Mouse (Mus musculus) testis, adult 2 months (tissue): ENCODE measurements around the gene Zbtb21. TPM values are rescaled to one million over a fixed set of nuclear protein-coding genes. Genes with fewer than 3 reads are reported as not detected.

Experiments used
- H3K27ac ChIP-seq: fragments of 200-500 bp; 2 replicates; pipeline ENCODE4 v1.5.1; 2012; ENCODE audit warnings: low read depth, low read length; ENCODE audit not compliant: control insufficient read depth, insufficient read depth
- H3K27me3 ChIP-seq: fragments of 200-500 bp; 2 replicates; pipeline ENCODE4 v1.6.1; 2012; ENCODE audit warnings: mild to moderate bottlenecking, low read length, moderate library complexity; ENCODE audit not compliant: control insufficient read depth, insufficient read depth
- H3K36me3 ChIP-seq: fragments of 200-500 bp; 2 replicates; pipeline ENCODE4 v1.6.1; 2012; ENCODE audit warnings: mild to moderate bottlenecking, low read length; ENCODE audit not compliant: control insufficient read depth, insufficient read depth
- H3K4me1 ChIP-seq: fragments of 200-500 bp; 2 replicates; pipeline ENCODE4 v1.6.1; 2012; ENCODE audit warnings: low read length; ENCODE audit not compliant: control insufficient read depth, insufficient read depth
- H3K4me3 ChIP-seq: fragments of 200-500 bp; 2 replicates; pipeline ENCODE4 v1.5.1; 2012; ENCODE audit warnings: low read depth, mild to moderate bottlenecking, low read length, moderate library complexity, mixed read lengths; ENCODE audit not compliant: control insufficient read depth
- CTCF ChIP-seq: fragments of 200-500 bp; IDR thresholded peaks from 2 replicates; pipeline ENCODE4 v1.5.1; 2012; ENCODE audit warnings: low read depth, mild to moderate bottlenecking, inconsistent platforms, low read length, moderate library complexity; ENCODE audit not compliant: control insufficient read depth, insufficient read depth, insufficient replicate concordance
- POLR2A ChIP-seq: fragments of 200-500 bp; IDR thresholded peaks from 2 replicates; pipeline ENCODE4 v1.6.1; 2012; ENCODE audit warnings: low read depth, mild to moderate bottlenecking, inconsistent platforms, low read length, moderate library complexity; ENCODE audit not compliant: control insufficient read depth
- polyA plus RNA-seq: library from polyadenylated mRNA; depleted of rRNA; stranded (reverse); fragments of >200 nt; gene quantifications from 2 replicates; pipeline ENCODE4 v1.2.3, GENCODE M21; 2012

Zbtb21 gene
- polyA plus RNA-seq, 1 experiment: 11.4 TPM

- H3K27ac ChIP-seq: no peak overlapping the region
- no peaks in the 10 kb centered on the region for H3K27me3 ChIP-seq
- peaks cover 6% of the 10 kb centered on the region for H3K4me1 ChIP-seq
- no peak overlapping the region for H3K4me3 ChIP-seq
- no peaks in the 10 kb centered on the region for H3K36me3 ChIP-seq
- TF ChIP-seq CTCF (no peak), POLR2A (no peak)
Measured at GRCm38 (mm10) chr16:97923700-97924099, 38.7 kb downstream of the Zbtb21 start.

GRCm38 (mm10) chr16:97922779-97923126 is 39.7 kb downstream of the Zbtb21 start:
- peaks cover 6% of the 10 kb centered on the region for H3K4me1 ChIP-seq
- H3K27ac ChIP-seq: no peak overlapping the region
- no peaks in the 10 kb centered on the region for H3K36me3 ChIP-seq
- no peaks in the 10 kb centered on the region for H3K27me3 ChIP-seq
- TF ChIP-seq CTCF (no peak), POLR2A (no peak)
- H3K4me3 ChIP-seq: peak overlapping the region; percentile 87

- no peaks in the 10 kb centered on the region for H3K36me3 ChIP-seq
- TF ChIP-seq POLR2A (no peak), CTCF (no peak)
- H3K27me3 ChIP-seq: no peaks in the 10 kb centered on the region
- no peak overlapping the region for H3K27ac ChIP-seq
- peaks cover 6% of the 10 kb centered on the region for H3K4me1 ChIP-seq
- peak overlapping the region; percentile 87 for H3K4me3 ChIP-seq
Measured at GRCm38 (mm10) chr16:97921961-97922778, 40.3 kb downstream of the Zbtb21 start.

- Histone ChIP-seq H3K4me1 (peaks cover 6% of the 10 kb centered on the region), H3K27me3 (no peaks in the 10 kb centered on the region), H3K36me3 (no peaks in the 10 kb centered on the region), H3K4me3 (no peak overlapping the region), H3K27ac (no peak overlapping the region)
- TF ChIP-seq POLR2A (no peak), CTCF (no peak)
Measured at GRCm38 (mm10) chr16:97920621-97921020, 41.8 kb downstream of the Zbtb21 start.

GRCm38 (mm10) chr16:97919793-97920192 is 42.6 kb downstream of the Zbtb21 start:
- Histone ChIP-seq H3K27me3 (no peaks in the 10 kb centered on the region), H3K27ac (no peak overlapping the region), H3K4me1 (peaks cover 6% of the 10 kb centered on the region), H3K36me3 (no peaks in the 10 kb centered on the region), H3K4me3 (no peak overlapping the region)
- TF ChIP-seq POLR2A (no peak), CTCF (no peak)

GRCm38 (mm10) chr16:97912873-97913272 is 49.5 kb downstream of the Zbtb21 start:
- Histone ChIP-seq H3K27me3 (no peaks in the 10 kb centered on the region), H3K36me3 (no peaks in the 10 kb centered on the region), H3K4me3 (no peak overlapping the region), H3K27ac (no peak overlapping the region), H3K4me1 (no peaks in the 10 kb centered on the region)
- TF ChIP-seq POLR2A: no peak
- no peak for TF ChIP-seq CTCF

GRCm38 (mm10) chr16:97909356-97909755 is 53.1 kb downstream of the Zbtb21 start:
- Histone ChIP-seq H3K4me3 (no peak overlapping the region), H3K36me3 (no peaks in the 10 kb centered on the region), H3K27me3 (no peaks in the 10 kb centered on the region), H3K4me1 (no peaks in the 10 kb centered on the region), H3K27ac (no peak overlapping the region)
- TF ChIP-seq POLR2A (no peak), CTCF (no peak)

GRCm38 (mm10) chr16:97907496-97907895 is 54.9 kb downstream of the Zbtb21 start:
- H3K4me3 ChIP-seq: no peak overlapping the region
- no peaks in the 10 kb centered on the region for H3K27me3 ChIP-seq
- no peak overlapping the region for H3K27ac ChIP-seq
- H3K36me3 ChIP-seq: no peaks in the 10 kb centered on the region
- H3K4me1 ChIP-seq: no peaks in the 10 kb centered on the region
- TF ChIP-seq POLR2A: no peak
- no peak for TF ChIP-seq CTCF
